Mouse (Mus musculus) testis, adult 2 months (tissue): ENCODE measurements at regions not wholly inside any gene's neighbourhood (a gene's known extent, or its start where the extent isn't known, plus 50 kb on each side); places are given as distances from the start of the nearest gene placed in this dataset.

Experiments used
- CTCF ChIP-seq: fragments of 200-500 bp; IDR thresholded peaks from 2 replicates; pipeline ENCODE4 v1.5.1; 2012; ENCODE audit warnings: low read depth, mild to moderate bottlenecking, inconsistent platforms, low read length, moderate library complexity; ENCODE audit not compliant: control insufficient read depth, insufficient read depth, insufficient replicate concordance
- POLR2A ChIP-seq: fragments of 200-500 bp; IDR thresholded peaks from 2 replicates; pipeline ENCODE4 v1.6.1; 2012; ENCODE audit warnings: low read depth, mild to moderate bottlenecking, inconsistent platforms, low read length, moderate library complexity; ENCODE audit not compliant: control insufficient read depth

DNA sequence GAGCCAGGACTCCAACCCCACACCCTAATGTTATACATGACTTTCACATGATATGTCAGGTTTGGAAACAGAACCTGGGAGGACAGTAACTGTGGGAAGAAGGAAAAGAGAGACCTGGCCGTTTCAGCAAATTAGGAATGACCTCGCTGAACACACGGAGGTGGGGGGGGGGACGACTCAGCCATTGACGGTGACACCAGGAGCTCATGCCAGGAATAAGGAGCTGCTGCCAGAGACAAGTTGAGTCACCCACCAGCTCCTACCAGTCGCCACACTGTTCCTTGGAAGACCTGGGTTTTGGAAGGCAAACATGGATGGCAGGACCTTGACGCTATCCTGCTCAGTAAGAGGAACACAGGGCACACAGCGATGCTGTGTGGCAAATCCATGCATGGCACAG lies 364.7 kb downstream of the Sox9 start:
- TF ChIP-seq CTCF (no peak), POLR2A (no peak)
